Mouse (Mus musculus) left cerebral cortex, adult 2 months (tissue): ENCODE measurements around the gene Nagk. TPM values are rescaled to one million over a fixed set of nuclear protein-coding genes. Genes with fewer than 3 reads are reported as not detected.
"Not testable (repeated sequence)": the region's sequence is repeated elsewhere in the genome, so short reads cannot be mapped to it uniquely, and the experiment has no call there.

Source experiments
- DNase-seq, 2 experiments: peaks; one replicate each; pipeline ENCODE4 v3.0.0; 2021 to 2022; ENCODE audit warnings: low spot score in 2 of 2, mixed read lengths in 1 of 2; ENCODE audit errors: extremely low spot score in 1 of 2
- H3K27ac ChIP-seq: fragments of 200-600 bp; 2 replicates; pipeline ENCODE4 v1.8.1; 2022
- H3K4me3 ChIP-seq: fragments of 200-600 bp; 2 replicates; pipeline ENCODE4 v1.8.1; 2022
- CTCF ChIP-seq: fragments of 200-600 bp; IDR thresholded peaks from 2 replicates; pipeline ENCODE4 v1.8.1; 2022; ENCODE audit warnings: antibody characterized with exemption, mild to moderate bottlenecking, moderate library complexity
- intact Hi-C: fragments of 180-260 bp; cut with DNase I; formaldehyde crosslinking; loops from one replicate; pipeline ENCODE4 v1.15.1; 2025
- total RNA-seq, 2 experiments: library from RNA; stranded (reverse); gene quantifications; 2 replicates each; pipeline ENCODE4 v1.2.3; 2021

Gene Nagk
- total RNA-seq, 2 experiments from 2014 or later = 48.2 to 50.3 TPM

GRCm38 (mm10) chr6:83775638-83776293, 19.0 kb upstream of the Nagk start, which contains the start of gene Tex261:
TSS of gene Tex261 (minus strand) at chr6:83775813.
- TF ChIP-seq CTCF = peak; percentile 70
- DNase-seq = peak; percentile 92
- Histone ChIP-seq H3K27ac (peak within 1 kb of the TSS; percentile 90), H3K4me3 (peak within 1 kb of the TSS; percentile 97)
- intact Hi-C loops = loop anchor here (5.0 to 10.0 kb wide), 2 partner anchors 137 to 451 kb away; partner anchors contain the start of genes Mob1a and Mthfd2

DNA sequence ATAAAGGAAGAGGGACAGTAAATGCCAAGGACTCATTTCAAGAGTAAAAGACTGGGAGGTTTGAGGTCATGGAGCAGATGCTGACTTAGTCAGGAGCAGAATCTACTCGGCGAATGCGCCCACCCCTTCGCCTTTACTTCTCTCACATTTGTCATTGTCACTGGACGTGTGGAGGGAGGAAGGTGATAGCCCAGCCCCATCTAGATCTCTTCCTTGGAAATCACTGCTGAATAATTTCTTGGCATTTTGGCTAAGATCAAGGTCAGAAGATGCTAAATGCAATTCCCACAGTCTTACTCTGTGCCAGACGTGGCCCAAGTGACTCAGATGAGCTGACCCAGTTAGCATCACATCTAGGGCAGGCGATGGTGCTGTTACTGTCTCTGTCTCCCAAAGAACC, 16.5 kb upstream of the Nagk start:
- no peak for TF ChIP-seq CTCF
- intact Hi-C loops = loop anchor here (5.0 to 10.0 kb wide), 2 partner anchors 134 to 454 kb away; partner anchors contain the start of genes Mob1a and Mthfd2
- H3K4me3 ChIP-seq = no peak overlapping the region
- no peak for DNase-seq
- H3K27ac ChIP-seq = no peak overlapping the region

DNA sequence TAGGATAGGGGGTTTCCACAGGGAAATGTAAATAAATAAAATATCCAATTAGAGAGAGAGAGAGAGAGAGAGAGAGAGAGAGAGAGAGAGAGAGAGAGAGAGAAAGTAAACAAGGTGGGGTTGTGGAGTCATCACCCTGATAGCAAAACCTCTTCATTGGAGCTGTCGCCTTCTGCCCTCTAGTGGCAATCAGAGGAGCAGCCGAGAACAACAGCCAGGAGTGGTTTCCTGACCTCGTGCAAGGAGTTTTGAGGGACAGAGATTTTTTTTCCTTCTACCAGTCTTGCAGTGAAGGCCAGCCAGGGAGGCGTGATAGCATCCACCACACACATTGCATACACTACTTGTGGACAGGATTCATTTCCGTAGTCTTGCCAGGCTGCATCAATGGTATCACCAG, 15.8 kb upstream of the Nagk start:
- Histone ChIP-seq H3K27ac (no peak overlapping the region), H3K4me3 (no peak overlapping the region)
- TF ChIP-seq CTCF = peak; percentile 73
- intact Hi-C loops = loop anchor here (5.0 to 10.0 kb wide), 2 partner anchors 133 to 454 kb away; partner anchors contain the start of genes Mob1a and Mthfd2
- no peak for DNase-seq

DNA sequence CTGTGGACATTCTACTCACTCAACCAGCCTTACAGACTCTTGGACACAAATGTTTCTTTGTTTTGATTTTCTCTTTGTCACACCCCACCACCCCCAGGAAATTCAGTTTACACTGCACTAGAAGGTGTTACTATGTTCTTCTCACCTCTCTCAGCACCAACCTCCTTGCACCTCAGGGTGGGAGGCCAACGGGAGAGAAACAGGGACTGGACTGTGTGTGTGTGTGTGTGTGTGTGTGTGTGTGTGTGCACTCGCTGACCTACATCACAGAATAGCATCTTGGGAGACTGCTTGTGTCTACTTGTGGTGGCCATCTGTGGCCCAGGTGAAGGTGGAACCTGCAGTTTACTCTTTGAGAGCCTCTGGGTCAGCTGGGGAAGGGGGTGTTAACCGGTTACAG, 8.4 kb upstream of the Nagk start:
- H3K27ac ChIP-seq = no peak overlapping the region
- TF ChIP-seq CTCF = no peak

GRCm38 (mm10) chr6:83788554-83788953, 6.2 kb upstream of the Nagk start:
- no peak for DNase-seq
- no peak overlapping the region for H3K27ac ChIP-seq
- no peak overlapping the region for H3K4me3 ChIP-seq
- no peak for TF ChIP-seq CTCF
- intact Hi-C loops = no loop called here

More for the DNA sequence above, 8.4 kb upstream of the Nagk start:
- intact Hi-C loops = no loop called here
- DNase-seq = no peak
- H3K4me3 ChIP-seq = no peak overlapping the region

DNA sequence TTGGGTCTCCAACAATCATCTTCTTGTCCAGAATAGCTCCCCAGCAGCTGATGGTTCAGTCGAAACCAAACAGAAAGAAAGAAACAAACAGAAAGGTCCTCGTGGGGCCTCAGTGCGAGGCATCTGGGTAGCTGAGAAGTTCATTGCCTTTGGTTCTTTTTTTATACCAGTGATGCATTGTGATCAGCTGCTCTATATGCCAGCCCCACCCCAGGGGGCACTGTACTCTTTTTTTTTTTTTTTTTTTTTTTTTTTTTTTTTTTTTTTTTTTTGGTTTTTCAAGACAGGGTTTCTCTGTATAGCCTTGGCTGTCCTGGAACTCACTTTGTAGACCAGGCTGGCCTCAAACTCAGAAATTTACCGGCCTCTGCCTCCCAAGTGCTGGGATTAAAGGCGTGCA, 4.2 kb upstream of the Nagk start:
- H3K27ac ChIP-seq, DNase-seq, H3K4me3 ChIP-seq, intact Hi-C loops: not testable (repeated sequence)

DNA sequence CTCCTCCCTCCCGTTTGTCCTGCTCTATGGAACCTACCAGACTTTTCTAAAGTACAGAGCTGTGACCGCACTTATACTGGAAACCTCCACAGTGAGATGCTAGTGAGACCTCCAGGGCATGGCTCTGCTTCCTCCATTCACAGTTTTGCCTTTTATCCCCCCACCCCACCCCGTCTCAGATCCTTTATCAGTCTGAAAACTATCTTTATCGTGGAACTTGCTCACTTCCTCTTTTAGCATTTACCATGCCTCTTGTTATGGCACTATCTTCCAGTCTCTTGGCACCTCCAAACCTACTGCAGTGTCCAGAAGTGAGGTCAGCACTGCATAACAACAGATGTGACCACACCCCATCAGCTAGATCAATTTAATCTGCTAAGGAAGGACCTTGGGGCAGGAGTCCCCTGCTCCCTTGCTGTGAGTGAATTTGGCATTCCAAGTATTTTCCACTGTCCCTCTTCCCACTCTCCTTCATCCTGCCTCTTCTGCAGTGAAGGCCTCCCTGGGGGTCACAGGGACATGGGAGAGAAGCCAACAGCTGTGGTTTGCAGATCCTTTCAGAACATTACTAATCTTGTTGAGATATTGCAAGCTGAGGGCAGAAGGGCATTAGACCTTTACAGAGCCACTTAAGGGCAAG, 3.4 kb upstream of the Nagk start:
- no peak for DNase-seq
- H3K27ac ChIP-seq = no peak overlapping the region
- no peak overlapping the region for H3K4me3 ChIP-seq
- TF ChIP-seq CTCF = no peak
- intact Hi-C loops = no loop called here

- intact Hi-C loops = no loop called here
Observed at GRCm38 (mm10) chr6:83795492-83795900, 714 bp downstream of the Nagk start.

DNA sequence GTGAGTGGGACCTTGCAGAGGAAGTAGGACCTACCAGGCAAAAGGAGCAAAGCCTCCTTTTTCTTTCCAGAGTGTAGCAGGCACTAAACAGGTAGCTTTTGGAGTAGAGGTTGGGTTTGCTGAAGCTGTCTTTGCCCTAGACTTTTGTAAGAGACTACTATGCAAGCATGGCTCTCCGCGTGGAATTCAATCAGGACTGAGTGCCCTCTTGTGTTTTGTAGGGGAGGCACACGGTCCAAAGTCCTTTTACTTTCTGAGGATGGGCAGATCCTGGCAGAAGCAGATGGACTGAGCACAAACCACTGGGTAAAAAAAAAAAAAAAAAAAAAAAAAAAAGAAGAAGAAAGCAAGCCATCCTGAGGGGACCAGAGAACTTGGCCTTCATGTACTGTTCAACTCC, 1.9 kb downstream of the Nagk start:
- no peak; the same call in 1 of the 2 replicates for TF ChIP-seq CTCF
- intact Hi-C loops = no loop called here
- H3K27ac ChIP-seq = no peak overlapping the region
- no peak for DNase-seq
- H3K4me3 ChIP-seq = no peak overlapping the region

More at GRCm38 (mm10) chr6:83795492-83795900, 714 bp downstream of the Nagk start:
- DNase-seq = peak in 1 of 2 experiments; percentile 29
- no peak for TF ChIP-seq CTCF
- H3K4me3 ChIP-seq = peak overlapping the region; percentile 91
- H3K27ac ChIP-seq = peak overlapping the region; percentile 97

GRCm38 (mm10) chr6:83802033-83802432, 7.3 kb downstream of the Nagk start:
- no peak overlapping the region for H3K27ac ChIP-seq
- TF ChIP-seq CTCF = no peak
- no peak overlapping the region for H3K4me3 ChIP-seq
- intact Hi-C loops = no loop called here
- no peak for DNase-seq

DNA sequence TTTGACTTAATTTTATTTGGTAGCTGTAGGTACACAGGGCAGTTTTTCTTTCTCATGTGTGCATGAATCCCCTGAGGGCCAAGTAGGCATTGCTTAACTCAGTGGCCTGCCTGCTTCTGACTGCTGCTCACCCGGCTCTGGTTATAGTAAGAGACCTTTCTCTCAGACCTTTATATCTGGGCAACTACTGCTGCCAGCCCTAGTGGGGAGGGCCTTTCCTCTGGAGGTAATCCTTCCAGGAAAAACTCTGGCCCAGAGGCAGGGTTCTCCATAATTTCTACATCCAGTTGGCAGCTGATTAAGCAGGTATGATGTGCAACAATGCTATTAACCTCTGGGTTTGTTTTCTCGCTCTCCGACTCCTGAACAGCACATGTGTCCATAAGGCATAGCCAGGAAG, 8.1 kb downstream of the Nagk start:
- intact Hi-C loops = no loop called here

DNA sequence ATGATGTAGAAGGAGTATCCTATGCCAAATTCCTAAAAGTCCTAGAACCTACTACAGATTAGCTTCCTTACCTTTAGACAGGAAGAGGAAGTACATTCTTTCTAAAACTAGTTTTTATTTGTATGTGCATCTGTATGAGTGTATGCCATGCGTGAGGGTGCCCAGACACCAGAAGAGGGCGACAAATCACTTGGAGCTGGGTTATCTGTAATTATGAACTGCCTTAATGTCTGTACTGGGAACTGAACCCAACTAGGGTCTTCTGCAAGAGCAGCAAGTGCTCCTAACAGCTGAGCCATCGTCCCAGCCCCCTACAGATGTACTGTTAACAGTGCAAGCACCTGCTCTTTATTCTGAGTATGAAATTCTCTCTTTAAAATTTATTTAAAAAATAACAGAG, 21.0 kb downstream of the Nagk start:
- Histone ChIP-seq H3K27ac (no peak overlapping the region), H3K4me3 (no peak overlapping the region)
- intact Hi-C loops = no loop called here
- no peak for DNase-seq
- TF ChIP-seq CTCF = no peak

More for the DNA sequence above, 8.1 kb downstream of the Nagk start:
- no peak for TF ChIP-seq CTCF
- Histone ChIP-seq H3K27ac (no peak overlapping the region), H3K4me3 (no peak overlapping the region)
- DNase-seq = no peak
